Mouse (Mus musculus): Measurements from ENCODE around the gene Dennd6b. TPM values are rescaled to one million over a fixed set of nuclear protein-coding genes. Genes with fewer than 3 reads are reported as not detected.

The Dennd6b gene
- total RNA-seq, 1 experiment from 2014 or later = 5.0 TPM

DNA sequence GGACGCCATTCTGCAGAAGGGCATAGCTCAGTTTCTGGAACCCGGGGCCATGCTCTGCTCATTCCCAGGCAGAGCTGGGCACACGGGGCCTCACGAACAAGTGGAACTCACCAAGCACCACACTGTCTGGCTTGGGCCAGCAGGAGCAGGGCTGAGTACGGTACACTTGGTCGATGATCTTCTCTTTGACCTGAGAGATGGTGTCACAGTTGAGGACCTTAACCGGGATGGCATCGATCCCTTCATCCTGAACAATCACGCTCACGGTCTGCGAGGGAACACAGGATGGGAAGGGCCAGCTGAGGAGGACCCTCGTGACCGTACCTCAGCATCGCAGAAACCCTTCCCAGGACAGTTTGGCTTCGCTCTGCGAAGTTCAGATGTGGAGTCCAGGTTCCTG lies 37.8 kb downstream of the Dennd6b start:
- DNase-seq = no peak

DNA sequence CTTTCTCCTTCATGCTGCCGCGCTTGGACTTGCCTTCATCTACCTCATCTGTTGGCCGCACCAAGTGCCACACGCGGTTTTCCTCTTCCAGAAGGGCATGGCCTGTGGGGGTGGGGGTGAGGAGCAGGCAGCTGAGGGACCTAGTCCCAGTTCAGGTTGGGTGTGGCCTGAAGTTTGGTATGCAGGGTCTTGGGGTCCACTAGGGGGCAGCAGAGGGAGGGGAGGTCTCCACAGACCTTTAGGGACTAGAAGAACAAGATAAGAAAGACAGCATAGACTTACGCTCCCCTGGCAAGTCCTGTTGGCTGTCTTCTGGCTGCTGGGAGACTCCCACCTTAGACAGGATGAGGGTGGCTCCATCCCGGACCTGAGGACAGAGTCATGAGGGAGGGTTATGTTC lies 38.3 kb downstream of the Dennd6b start:
- peak; percentile 78 for DNase-seq

DNA sequence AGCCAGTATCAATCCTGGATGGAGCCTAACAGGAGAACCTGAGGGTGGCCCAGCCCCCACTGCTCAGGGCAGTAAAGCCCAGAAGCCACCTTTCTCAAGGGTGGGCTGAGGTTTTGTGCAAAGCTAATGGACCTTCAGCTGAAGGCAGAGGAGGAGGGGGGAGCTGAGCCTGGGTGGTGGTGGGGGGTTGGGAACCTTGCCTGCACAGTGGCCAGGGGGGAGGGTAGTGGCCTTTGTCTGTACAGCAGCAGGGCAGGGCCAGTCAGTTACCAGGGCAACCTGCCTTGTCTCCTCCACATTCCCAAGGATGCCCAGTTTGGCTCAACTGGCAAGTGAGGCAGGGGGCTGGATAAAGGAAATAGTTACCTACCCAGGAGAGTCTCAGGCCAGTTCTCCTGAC lies 44.0 kb downstream of the Dennd6b start:
- no peak for DNase-seq

DNA sequence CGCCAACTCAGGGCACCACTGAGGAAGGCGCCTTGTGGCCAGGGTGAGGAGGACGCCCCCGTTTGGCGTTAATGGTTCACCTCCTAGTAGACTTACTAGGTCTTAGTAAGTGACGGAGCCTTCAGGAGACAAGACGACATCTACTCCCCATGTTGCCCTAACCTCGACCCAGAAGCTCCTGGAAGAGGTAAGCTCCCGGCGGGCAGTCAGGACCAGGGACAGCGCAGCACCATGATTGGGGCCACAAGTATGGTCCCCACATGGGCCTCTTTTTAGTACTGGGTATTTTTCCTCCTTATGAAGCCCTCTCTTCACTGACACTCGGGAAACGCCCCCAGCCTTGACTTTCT lies 46.3 kb downstream of the Dennd6b start:
- peak; percentile 74 for DNase-seq

DNA sequence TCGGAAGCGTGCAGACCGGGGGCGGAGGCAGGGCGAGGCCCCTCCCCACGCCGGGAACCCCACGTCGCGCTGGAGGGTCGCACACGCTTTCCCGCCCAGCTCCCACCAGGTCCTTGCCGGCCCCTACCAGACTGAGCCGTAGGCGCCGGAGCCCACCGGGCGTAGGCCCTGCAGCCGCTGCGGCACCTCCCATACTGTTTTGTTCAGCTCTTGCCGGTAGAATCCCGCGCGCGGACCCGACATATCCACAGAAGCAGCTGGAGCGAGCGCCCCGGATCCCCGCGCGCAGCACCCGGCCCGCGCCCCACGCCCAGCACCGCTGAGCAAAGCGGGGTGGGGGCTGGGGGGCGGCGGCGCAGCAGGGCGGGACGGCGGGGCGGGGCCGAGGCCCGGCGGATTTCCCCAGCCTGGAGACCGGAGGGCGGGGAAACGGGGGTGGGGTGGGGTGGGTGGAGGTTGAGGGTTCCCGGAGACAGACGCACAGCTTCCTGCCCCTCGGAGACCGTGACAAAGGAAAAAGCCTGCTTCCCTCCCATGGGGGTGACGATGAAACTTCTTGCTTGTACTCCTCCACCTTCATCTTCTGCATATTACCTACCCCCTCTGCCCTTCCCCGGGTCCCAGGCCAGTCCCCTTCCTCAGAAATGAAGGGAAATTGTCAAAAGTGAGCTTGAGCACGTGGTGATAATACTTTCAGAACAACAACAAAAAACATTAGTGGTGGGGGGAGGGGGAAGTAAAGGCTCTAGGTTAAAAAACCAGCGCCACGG lies 46.8 kb downstream of the Dennd6b start, which contains the start of gene Mapk11:
Mapk11 (minus strand) TSS at position 358 of the 770 bp plus-strand sequence.
- peak; percentile 49 for DNase-seq

DNA sequence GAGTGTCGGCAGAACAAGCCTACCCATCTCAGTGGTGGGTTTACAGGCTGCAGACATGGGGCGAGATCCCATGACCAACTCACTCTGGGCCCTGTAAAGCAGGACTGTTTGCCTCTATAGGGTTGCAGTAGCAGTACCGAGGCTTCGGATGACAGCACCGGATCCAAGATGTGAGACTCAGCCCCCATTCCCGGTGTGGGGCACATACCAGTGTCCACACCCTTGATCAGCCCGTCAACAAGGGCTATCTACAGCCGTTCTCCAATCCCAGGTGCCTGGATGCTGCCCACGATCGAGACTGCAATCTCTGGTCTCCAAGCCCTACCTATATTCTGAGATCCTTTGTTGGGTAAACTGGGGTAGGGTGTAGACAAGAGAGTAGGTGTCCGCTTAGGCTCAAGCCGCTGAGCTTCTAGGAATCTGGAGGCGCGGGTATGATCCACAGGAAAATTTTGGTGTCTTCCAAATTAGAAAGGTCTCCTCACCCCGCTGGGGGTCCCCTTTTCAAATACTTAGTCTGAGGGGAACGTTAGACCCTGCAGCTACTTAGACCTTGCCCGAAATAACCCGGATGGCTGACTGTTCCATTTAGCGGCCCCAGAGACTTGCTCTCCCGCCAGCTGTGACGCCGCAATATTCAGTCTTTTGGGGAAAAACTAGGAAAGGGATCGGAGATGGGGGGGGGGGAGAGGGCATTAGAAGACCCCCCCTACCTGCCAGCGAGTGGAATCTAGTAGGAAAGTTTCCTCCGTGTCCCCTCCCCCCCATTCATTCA lies 47.6 kb downstream of the Dennd6b start:
- DNase-seq = no peak

DNA sequence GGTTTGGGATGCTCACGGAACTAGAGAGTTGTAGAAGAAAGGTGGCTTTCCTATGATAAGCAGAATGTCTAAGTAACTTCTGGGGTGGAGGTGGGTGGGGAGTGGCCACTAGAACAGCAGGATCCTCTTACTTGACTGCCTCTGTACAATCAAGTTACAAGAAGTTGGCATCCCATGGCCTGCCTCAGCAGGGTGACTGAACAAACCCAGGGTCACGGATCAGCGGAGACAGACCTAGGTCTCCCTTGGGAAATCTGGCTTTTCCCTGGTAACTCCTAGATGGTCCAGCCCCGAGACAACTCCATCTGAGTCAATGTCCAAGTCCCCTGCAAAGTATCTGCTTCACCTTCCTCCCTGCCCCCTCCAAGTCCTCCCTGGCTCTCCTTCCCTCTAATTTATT lies 48.4 kb downstream of the Dennd6b start:
- no peak for DNase-seq

DNA sequence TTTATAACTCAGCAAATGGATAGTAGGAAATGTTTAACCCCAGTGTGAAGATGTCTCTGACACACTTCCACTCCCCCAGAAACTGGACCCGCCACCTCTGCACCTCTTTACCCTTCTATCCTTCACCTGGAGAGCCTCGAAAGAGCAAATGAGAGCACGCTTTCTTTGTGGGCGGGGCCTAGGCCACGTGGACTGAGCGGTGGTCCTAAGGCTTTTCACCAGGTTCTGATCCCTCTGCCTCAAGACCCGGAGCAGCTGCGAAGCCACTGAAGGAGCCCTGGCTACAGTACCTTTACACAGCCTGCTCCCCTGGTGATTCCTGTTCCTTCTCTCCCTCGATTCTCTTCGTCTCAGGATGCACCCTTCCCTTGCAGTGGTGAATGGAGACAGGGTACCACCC lies 48.8 kb downstream of the Dennd6b start:
- no peak for DNase-seq

DNA sequence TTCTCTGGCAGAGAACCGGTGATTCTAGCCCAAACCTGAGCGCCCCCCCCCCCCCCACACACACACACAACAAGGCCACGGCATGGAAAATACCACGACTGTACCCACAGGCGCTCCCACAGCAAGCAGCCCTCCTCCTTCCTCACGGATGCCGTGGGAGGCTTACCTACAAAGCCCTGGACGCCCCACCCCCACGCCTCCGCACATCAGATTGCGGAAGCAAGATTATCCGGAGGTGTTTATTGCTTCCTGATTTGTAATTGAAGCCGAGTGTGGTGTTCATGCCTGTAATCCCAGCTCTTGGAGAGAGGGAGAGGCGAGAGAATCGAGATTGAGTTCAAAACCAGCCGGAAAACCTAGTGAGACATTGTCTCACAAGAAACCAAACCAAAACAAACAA lies 49.3 kb downstream of the Dennd6b start:
- DNase-seq = no peak

DNA sequence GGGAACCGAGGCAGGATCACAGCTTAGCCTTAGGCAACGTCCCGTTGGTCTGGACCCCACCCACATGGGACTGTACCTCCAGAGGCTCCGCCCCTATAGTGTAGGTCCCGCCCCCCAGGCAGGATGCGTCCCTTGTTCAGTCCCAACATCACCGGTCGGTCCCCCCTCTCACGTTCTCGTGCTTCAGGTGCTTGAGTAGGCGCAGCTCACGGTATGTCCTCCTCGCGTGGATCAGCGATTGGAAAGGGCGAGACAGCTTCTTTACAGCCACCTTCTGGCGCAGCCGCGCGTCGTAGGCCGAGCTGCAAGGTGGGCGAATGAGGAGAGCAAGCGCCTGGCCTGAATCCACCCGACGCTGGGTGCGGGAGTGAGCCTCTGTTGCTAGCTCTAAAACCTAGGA lies 49.8 kb downstream of the Dennd6b start:
- peak; percentile 65 for DNase-seq

DNA sequence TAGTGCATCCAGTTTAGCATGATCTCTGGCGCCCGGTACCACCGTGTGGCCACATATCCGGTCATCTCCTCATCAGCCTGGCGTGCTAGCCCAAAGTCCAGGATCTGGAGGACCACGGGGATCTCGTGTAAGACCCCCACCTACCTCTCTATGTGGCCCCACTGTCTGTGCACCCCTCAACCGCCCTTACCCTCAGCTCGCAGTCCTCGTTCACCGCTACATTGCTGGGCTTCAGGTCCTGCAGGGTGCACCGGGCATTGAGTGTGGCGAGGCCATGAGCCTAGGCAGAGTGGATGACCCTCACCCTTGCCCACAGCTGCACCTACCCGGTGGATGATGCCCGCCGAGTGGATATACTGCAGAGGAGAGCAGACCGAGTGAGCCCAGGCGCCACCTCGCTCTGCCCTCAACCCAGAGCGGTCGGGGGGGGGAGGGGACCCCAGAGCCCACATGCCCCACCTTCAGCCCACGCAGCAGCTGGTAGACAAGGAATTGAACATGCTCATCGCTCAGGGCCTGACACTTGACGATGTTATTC lies 50.4 kb downstream of the Dennd6b start:
- no peak for DNase-seq

DNA sequence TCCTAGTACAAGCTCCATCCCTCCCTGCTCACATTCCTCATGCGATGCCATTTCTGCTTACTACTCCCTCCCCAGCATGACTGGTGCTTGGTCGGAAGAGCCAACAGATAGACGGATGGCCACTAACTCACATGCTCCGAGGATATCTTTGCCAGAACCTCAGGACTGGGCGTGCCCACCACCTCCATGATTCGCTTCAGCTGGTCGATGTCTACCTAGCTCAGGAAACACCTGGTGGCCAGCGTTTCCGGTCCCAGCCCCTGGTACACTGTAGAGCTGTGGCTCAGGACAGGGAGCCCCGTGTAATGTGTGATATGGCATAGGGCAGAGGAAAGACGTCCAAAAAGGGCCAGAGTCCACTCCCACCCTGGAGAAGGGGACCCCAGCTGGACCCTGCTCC lies 51.3 kb downstream of the Dennd6b start:
- DNase-seq = no peak

DNA sequence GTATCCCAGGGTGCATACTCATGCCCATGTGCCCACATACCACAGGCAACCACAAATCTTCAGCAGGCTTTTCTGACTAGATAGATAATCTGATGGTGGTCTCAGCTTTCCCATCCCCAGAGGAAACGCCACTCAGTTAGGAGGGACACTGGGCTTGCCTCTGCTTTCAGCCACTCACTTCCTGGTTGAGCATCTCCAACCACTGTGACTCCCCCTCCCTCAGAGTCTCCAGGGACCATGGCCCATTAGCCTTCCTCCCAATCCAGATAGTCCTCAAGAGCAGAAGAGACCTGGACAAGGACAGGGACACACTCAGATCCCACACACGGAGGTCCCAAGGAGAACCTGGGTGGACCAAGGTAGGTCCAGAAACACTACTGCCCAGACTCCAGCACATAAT lies 53.2 kb downstream of the Dennd6b start:
- no peak for DNase-seq

DNA sequence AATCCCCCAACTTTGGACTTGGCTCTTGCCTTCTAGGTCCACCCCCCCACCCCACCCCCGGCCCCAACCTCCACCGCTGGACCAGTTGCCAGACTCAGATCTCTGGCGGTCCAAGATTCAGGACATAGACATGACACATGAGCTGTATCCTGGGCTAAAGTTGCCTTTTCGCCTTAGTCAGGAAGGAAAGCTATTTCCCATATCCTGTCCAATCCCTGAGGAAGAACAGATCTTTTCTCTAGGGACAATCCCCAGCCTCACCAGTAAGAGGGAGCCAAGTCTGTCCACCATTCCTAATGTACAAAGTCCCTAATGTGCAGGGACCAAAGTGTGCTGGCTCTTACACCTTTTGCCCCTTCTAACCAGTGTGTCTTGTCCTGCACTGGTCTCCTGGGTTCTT lies 54.4 kb downstream of the Dennd6b start:
- no peak for DNase-seq

DNA sequence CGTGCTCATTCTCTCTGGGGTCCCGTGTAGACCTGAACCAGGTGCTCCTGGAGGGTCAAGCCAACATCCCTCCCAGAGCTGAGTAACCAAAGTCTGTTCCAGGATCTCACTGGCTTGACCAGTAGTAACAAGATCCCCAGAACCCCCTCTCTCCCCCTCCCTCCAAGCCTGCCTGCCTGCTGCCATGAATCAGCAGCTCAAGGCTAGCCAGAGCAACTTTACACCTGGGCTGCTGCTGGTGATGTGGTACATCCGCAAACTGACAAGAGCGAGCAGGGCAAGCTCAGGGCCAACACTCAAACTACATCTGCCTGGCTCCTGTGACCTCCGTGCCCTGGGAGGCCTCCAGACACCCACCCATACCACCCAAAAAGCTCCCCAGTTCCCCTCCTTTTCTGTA lies 54.9 kb downstream of the Dennd6b start:
- DNase-seq = no peak

DNA sequence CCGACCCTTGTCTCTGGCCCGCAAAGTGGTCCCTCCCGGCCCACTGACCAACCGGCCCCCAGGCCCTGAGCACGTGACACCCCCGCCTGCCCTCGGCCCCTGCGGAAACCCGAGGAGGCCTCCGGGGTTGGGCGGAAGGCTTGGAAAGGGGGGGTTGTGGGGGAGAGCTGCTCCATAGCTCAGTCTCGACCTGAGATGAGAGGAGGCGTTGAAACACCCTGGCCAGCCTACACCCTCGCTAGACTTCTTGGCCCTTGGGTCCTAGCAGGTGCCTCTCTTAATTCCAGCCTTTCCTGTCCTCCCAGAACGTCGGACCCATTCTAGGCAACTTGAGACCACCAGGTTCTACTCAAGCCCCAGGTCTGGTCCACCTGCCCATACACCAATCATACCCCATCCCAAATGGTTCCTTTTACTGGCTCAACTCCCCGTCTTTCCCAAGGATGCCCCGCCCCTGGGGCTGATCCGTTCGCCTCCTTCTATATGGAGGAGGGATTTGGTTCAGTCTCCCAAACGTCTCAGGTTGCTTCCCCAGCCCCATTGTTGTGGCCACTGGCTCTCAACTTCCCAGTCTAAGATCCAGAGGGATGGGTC lies 55.5 kb downstream of the Dennd6b start, which contains the start of gene Mapk12:
Mapk12 (minus strand) TSS at position 45 of the 594 bp plus-strand sequence.
- peak; percentile 72 for DNase-seq

DNA sequence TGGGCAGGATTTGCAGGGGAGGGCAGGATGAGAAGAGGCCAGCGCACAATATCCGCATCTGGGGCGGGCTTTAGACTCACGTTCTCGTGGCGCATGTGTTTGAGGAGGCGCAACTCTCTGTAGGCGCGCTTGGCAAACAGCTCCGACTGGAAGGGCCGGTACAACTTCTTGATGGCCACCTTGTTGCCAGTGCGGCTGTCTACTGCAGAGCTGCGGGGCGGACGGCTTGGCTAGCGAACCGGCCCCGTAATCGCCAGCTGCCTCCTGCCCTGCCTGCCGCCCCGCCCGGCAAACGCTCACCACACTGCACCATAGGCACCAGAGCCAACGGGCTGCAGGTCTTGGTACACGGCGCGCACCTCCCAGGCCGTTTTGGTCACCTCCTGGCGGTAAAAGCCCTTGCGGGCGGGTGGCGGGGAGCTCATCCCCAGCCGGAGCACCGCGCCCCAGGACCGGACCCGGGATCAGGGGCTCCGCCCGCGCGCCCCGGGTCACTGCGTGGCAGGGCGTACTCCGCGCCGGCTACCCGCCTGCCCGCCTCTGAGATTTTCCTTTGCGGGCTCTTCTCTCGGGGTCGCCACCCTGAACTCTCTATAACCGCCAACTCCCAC lies 56.1 kb downstream of the Dennd6b start:
- DNase-seq = peak; percentile 48

DNA sequence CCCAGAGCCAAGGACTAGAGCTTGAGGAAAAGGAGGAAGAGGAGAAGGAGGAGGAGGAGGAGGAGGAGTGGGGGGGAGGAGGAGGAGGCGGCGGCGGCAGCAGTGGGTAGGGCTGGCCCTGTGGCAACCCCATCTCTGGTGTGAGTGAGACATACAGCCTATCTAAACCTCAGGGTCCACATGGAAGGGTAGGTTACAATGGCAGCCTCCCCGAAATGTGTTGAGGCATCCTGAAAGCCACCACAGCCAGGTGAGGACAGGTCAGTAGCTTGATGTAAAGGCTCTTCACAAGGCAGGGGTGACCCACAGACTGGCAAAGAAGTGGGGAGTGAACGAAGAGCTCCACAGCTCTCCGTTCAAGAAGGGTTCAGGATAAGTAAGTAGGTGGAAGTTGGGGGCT lies 57.8 kb downstream of the Dennd6b start:
- no peak for DNase-seq

DNA sequence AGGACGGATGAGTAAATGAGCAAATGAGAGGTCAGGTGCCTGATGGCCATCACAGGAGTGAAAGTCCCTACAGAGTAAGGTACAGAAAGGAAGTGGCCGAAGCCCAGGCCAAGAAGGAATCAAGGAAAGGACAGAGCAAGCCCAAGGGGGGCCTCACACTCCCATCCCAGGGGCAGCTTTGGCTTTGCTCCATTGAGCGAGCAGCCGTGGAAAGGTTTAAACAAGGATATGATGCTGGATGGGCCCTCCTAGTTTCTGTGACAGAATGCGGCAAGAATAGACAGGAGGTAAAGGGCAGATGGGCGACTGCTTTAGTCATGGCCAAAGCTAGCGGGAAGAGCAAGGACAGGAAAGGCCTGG lies 58.3 kb downstream of the Dennd6b start:
- DNase-seq = no peak

DNA sequence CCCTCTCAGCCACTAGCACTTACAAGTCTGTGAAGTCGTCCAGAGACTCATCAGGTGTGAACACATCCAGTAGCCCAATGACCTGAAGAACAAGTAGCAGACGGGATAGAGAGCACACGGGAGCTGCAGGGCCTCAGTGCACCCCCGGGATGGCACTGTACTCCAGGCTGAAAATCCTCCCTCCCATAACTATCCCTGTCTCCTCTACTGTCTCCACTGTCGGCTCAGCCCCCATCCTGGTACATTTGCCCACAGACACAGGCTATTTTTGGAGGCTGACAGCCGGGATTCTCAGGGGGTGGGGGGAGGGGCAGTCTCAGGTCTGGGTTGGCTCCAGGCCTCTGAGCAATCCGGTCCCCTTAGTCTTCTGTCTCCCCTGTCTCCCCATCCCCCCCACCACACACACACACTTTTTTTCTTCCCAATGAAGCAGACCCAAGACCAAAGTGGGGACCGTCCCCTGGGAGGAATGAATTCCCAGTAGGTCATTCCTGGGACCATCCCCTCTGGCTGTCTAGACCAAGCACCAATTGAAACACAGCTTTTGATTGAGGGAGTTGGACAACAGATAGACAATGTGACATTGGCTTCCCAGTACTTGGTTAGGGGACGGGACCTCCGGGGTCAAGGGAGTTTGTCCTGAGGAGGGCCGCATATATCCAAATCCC lies 58.8 kb downstream of the Dennd6b start:
- no peak for DNase-seq

DNA sequence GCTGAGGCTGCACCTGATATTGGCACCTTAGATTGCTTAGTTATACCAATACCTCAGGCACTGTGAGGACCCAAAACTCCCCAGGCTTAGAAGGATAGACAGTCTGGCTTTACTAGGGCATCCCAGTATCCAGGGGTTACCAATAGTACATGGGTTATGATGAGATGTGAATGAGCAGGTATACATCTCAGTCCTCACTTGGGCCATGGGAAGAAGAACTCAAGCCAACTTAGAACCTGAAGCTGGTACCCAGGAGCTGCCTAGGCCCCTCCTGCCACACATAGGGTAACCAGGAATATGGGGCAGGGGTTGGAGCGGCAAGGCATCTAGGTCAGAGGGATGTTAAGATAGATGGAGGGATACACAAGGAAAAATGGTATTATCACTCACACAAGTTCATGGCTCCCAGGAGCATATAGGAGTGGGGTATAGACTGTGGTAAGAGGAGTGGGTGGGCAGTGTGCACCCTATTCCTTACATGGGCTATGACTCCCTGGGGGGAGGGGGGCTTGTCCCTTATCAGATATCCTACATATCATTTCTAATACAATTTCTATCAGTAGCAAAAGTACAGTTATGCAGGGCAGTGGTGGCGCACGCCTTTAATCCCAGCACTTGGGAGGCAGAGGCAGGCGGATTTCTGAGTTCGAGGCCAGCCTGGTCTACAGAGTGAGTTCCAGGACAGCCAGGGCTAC lies 59.7 kb downstream of the Dennd6b start:
- no peak for DNase-seq
